In the genomic region with DNA sequence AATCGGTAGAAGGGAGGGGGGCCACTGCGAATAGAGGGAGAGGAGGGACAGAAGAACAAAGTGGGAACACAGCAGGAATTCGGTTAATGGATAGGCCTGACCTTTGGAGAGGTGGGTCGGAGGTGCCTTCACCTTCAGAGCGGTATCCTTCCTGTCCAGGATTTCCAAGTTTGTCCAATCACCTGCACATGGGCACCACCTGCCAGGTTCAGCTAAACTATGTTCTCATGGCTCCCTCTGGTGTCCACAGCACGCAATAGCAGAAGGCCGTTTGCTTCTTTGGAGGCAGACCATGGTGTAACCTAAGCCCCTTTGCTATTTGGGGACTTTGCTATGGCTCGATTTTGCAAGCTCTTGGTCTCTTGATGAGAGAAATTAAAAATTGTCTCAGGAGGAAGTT, we compare ENCODE assay signal across 9 mouse cellular contexts.
A peak's percentile ranks its signal among the peaks of the same experiment; 100 is the strongest.
DNase-seq lines count a peak whose midpoint lies in the region; ATAC-seq and TF ChIP-seq lines count a peak whose summit lies in the region.
"Had no signal": no experiment of that assay in that cellular context is flagged by ENCODE, and none has a peak within 500 bp of the region (broad histone marks: within the 10 kb centered on the region; RNA-seq: fewer than 3 reads in every experiment).

No protein-coding gene starts in this region.

- no peak overlapping the region for H3K4me2 ChIP-seq in midbrain, embryonic 15.5 days
- no peak overlapping the region for H3K4me2 ChIP-seq in forebrain, embryonic 12.5 days
- H3K4me2 ChIP-seq in limb, embryonic 12.5 days = no peak overlapping the region

- WGBS in midbrain, embryonic 10.5 days = 31% methylated on average over 8 of the region's 8 CpGs
- WGBS in midbrain, embryonic 15.5 days = 32% methylated on average over 8 of the region's 8 CpGs
- 31% methylated on average over 8 of the region's 8 CpGs for WGBS in forebrain, embryonic 12.5 days
- 24% methylated on average over 8 of the region's 8 CpGs for WGBS in limb, embryonic 12.5 days

- no peak for TF ChIP-seq POLR2A in brain, embryonic 14.5 days (IDR thresholded peaks at IDR 0.05; ENCODE audit: borderline replicate concordance, extremely low read depth, insufficient read depth, insufficient read length, poor library complexity, severe bottlenecking)

- H3K27me3 ChIP-seq in midbrain, embryonic 10.5 days (ENCODE audit: low read depth, poor library complexity, severe bottlenecking) = peaks cover 26% of the 10 kb centered on the region
- 0 out of 2 replicates have a peak, but pooled peaks cover 2% of the 10 kb centered on the region for H3K27me3 ChIP-seq in midbrain, embryonic 15.5 days (replicated peaks)
- peaks cover 20% of the 10 kb centered on the region for H3K27me3 ChIP-seq in forebrain, embryonic 12.5 days
- H3K27me3 ChIP-seq in limb, embryonic 12.5 days = peaks cover 3% of the 10 kb centered on the region; the same call in 1 of the 2 replicates

- H3K4me1 ChIP-seq in midbrain, embryonic 10.5 days = peaks cover 15% of the 10 kb centered on the region
- 0 out of 2 replicates have a peak, but pooled peaks cover 11% of the 10 kb centered on the region for H3K4me1 ChIP-seq in midbrain, embryonic 15.5 days
- peaks cover 11% of the 10 kb centered on the region; the same call in 1 of the 2 replicates for H3K4me1 ChIP-seq in forebrain, embryonic 12.5 days
- peaks cover 7% of the 10 kb centered on the region; the same call in 1 of the 2 replicates for H3K4me1 ChIP-seq in limb, embryonic 12.5 days (replicated peaks)

- H3K9me3 ChIP-seq in midbrain, embryonic 10.5 days (replicated peaks) = no peaks in the 10 kb centered on the region
- no peaks in the 10 kb centered on the region for H3K9me3 ChIP-seq in midbrain, embryonic 15.5 days
- H3K9me3 ChIP-seq in forebrain, embryonic 12.5 days = no peaks in the 10 kb centered on the region
- H3K9me3 ChIP-seq in limb, embryonic 12.5 days = no peaks in the 10 kb centered on the region

- H3K9ac ChIP-seq in midbrain, embryonic 15.5 days = no peak overlapping the region
- H3K9ac ChIP-seq in forebrain, embryonic 12.5 days = no peak overlapping the region
- H3K9ac ChIP-seq in limb, embryonic 12.5 days (replicated peaks) = no peak overlapping the region

- H3K27ac ChIP-seq in midbrain, embryonic 10.5 days (replicated peaks) = no peak overlapping the region
- H3K27ac ChIP-seq in midbrain, embryonic 15.5 days = no peak overlapping the region
- H3K27ac ChIP-seq in forebrain, embryonic 12.5 days = no peak overlapping the region
- H3K27ac ChIP-seq in limb, embryonic 12.5 days = no peak overlapping the region
- H3K27ac ChIP-seq: macrophage had no signal

- DNase-seq in midbrain, embryonic 10.5 days (ENCODE audit: low spot score) = peak; percentile 56
- peak; percentile 74 for DNase-seq in brain, embryonic 14.5 days (ENCODE audit: low read depth)
- peak; percentile 33 to 61 for DNase-seq in kidney, adult 8-10 months
- peak; percentile 22 for DNase-seq in retina, adult 2 months (ENCODE audit: low read depth, low spot score)

- H3K4me3 ChIP-seq in midbrain, embryonic 10.5 days = no peak overlapping the region
- no peak overlapping the region for H3K4me3 ChIP-seq in midbrain, embryonic 15.5 days
- no peak overlapping the region for H3K4me3 ChIP-seq in forebrain, embryonic 12.5 days (replicated peaks)
- H3K4me3 ChIP-seq in limb, embryonic 12.5 days (replicated peaks) = no peak overlapping the region

- ATAC-seq in midbrain, embryonic 15.5 days (replicated peaks) = no peak
- peak; percentile 21; the same call in 1 of the 2 replicates for ATAC-seq in forebrain, embryonic 12.5 days (ENCODE audit: low FRiP score)
- 0 out of 2 replicates have a peak, but pooled peaks have one; percentile 60 for ATAC-seq in limb, embryonic 12.5 days (ENCODE audit: insufficient number of reproducible peaks, insufficient read depth, low FRiP score, low TSS enrichment, low read depth)
- no peak for ATAC-seq in monocyte, adult 5-6 weeks (replicated peaks; ENCODE audit: insufficient number of reproducible peaks, low FRiP score, low TSS enrichment, poor library complexity, severe bottlenecking)

- H3K36me3 ChIP-seq in midbrain, embryonic 10.5 days = no peaks in the 10 kb centered on the region
- no peaks in the 10 kb centered on the region for H3K36me3 ChIP-seq in midbrain, embryonic 15.5 days (replicated peaks)
- H3K36me3 ChIP-seq in forebrain, embryonic 12.5 days (replicated peaks) = no peaks in the 10 kb centered on the region
- no peaks in the 10 kb centered on the region for H3K36me3 ChIP-seq in limb, embryonic 12.5 days

- peak; percentile 92 for TF ChIP-seq CTCF in brain, embryonic 14.5 days (IDR thresholded peaks at IDR 0.05; ENCODE audit: borderline replicate concordance, extremely low read depth, insufficient read depth, insufficient read length)

Comparison
In these comparisons a context has a peak if more than half of its experiments do, and no peak if none do; other contexts are left out.
1. DNase-seq: peak in every context shown above with its lines; median percentile 74 in brain, embryonic 14.5 days; 56 in midbrain, embryonic 10.5 days; 47 in kidney, adult 8-10 months; 22 in retina, adult 2 months.
2. ATAC-seq: peak in forebrain, embryonic 12.5 days (single experiment) and limb, embryonic 12.5 days (single experiment); none in midbrain, embryonic 15.5 days (single experiment) and monocyte, adult 5-6 weeks (single experiment).